Mouse (Mus musculus): ENCODE measurements around the gene Slc25a10.

DNA sequence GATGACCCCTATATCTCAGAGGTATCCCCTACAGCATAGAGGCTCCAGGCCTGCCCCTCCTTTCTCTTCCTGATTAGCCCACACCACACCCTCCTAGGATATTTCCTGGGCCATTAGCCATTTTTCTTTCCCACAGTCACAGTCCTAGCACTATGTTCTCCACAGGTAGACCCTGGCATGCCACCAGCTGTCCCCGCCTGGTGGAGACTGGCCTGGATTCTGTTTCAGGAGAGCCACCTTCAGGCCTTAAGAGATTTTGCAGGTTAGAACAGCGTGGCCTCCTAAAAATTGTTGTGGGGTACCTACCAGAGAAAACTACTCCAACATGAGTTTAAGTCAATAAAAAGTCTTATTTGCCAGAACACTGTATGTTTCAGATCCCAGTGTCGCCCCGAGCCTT is 15.3 kb downstream of the Slc25a10 start:
- no peak for TF ChIP-seq POLR2A (IDR thresholded peaks at IDR 0.05; ENCODE audit: low read depth, low read length)
- TF ChIP-seq CTCF (IDR thresholded peaks at IDR 0.05; ENCODE audit: extremely low read depth, insufficient read length, insufficient replicate concordance, low read depth, low read length) = peak; percentile 63; the same call in 1 of the 2 replicates

Measured in small intestine, adult 2 months (tissue).